Mouse (Mus musculus): ENCODE results near the gene Papola. TPM values are rescaled to one million over a fixed set of nuclear protein-coding genes. Genes with fewer than 3 reads are reported as not detected.

Papola gene
- total RNA-seq (2023): 141 TPM

DNA sequence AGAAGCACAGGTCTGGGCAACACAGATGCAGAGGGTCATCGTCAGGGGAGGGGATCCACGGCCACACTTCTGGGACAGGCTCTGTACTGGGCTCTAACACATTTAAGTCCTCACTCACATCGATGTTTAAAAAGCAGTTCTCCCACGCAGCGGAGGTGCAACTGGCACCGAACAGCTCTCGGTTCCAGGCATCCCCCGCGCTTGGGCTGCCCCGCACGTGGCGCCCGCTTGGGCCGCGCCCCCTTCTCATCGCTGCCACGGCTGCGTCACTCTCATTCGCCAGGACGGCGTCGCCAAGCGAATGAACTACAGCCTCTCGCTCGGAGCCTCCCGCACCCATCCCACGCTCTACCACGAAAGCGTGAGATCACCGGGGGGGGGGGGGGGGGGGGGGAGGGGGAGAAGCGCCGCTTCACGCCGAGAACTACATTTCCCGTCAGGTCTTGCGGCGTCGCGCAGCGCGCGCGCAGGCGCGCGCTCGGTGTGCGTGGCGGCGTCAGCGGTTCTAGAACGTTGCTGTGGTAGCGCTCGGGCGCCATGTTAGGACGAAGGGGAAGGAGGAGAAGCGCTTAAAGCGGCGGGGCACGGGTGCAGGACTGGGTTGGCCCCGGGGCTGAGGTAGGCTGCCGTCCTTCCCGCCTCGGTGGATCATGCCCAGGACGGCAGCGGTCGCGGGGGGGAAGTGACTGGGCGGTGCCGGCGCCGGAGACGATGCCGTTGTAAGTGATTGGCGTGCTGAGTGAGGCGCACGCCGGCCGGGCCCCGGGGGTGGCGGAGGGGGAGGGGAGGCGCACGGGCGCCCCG lies at the start of gene Papola:
Papola (plus strand) TSS at position 499 of the 804 bp plus-strand sequence.

Other genes starting within 250 kb of the Papola start
- not detected for gene Bdkrb2, start 221.5 kb upstream of the Papola start, total RNA-seq (2023)
- gene Bdkrb1, start 181.6 kb upstream of the Papola start, total RNA-seq (2023): not detected
- 11.9 TPM for gene Gskip, start 99.9 kb upstream of the Papola start, total RNA-seq (2023)
- gene Atg2b, start 99.5 kb upstream of the Papola start, total RNA-seq (2023): 46.4 TPM
- not detected for gene Ak7, start 78.7 kb upstream of the Papola start, total RNA-seq (2023)
- gene Vrk1, start 225.5 kb downstream of the Papola start, total RNA-seq (2023): 45.0 TPM

All from CD4-positive naive resting alpha-beta T cell, adult 76 days (primary cell).